Mouse (Mus musculus): ENCODE results near the gene Purb.
"Not testable (repeated sequence)": the region's sequence is repeated elsewhere in the genome, so short reads cannot be mapped to it uniquely, and the experiment has no call there.

Gene Purb

GRCm38 (mm10) chr11:6444077-6444853 is 31.5 kb downstream of the Purb start, which contains the start of gene H2afv:
H2afv (minus strand) TSS chr11:6444443.
- peak; percentile 99 for DNase-seq (ENCODE audit: low read depth)

- DNase-seq (ENCODE audit: low read depth): peak; percentile 43
These were observed 32.0 kb downstream of the Purb start for GRCm38 (mm10) chr11:6443727-6444076.

GRCm38 (mm10) chr11:6443102-6443501 is 32.6 kb downstream of the Purb start:
- no peak for DNase-seq (ENCODE audit: low read depth)

- no peak for DNase-seq (ENCODE audit: low read depth)
These were observed 33.2 kb downstream of the Purb start for GRCm38 (mm10) chr11:6442566-6442965.

- no peak for DNase-seq (ENCODE audit: low read depth)
These were observed 35.5 kb downstream of the Purb start for GRCm38 (mm10) chr11:6440171-6440570.

- no peak for DNase-seq (ENCODE audit: low read depth)
These were observed 38.0 kb downstream of the Purb start for GRCm38 (mm10) chr11:6437667-6438066.

GRCm38 (mm10) chr11:6436442-6436841 is 39.3 kb downstream of the Purb start:
- DNase-seq (ENCODE audit: low read depth): no peak

- no peak for DNase-seq (ENCODE audit: low read depth)
These were observed 45.5 kb downstream of the Purb start for GRCm38 (mm10) chr11:6430186-6430585.

GRCm38 (mm10) chr11:6420722-6421350 is 54.9 kb downstream of the Purb start:
- no peak for DNase-seq (ENCODE audit: low read depth)

- DNase-seq (ENCODE audit: low read depth): no peak
These were observed 55.4 kb downstream of the Purb start for GRCm38 (mm10) chr11:6420283-6420703.

GRCm38 (mm10) chr11:6419156-6419555 is 56.6 kb downstream of the Purb start:
- not testable (repeated sequence) for DNase-seq (ENCODE audit: low read depth)

GRCm38 (mm10) chr11:6418751-6419150 is 57.0 kb downstream of the Purb start:
- no peak for DNase-seq (ENCODE audit: low read depth)

Data from c-Kit-positive CD71-positive TER-119-negative erythroid progenitor cells, embryonic 14.5 days (primary cell).